Mouse (Mus musculus): ENCODE measurements around the gene C8g. TPM values are rescaled to one million over a fixed set of nuclear protein-coding genes. Genes with fewer than 3 reads are reported as not detected.

The C8g gene
- total and polyA plus RNA-seq, 3 experiments, result 2.3 to 5.1 TPM; not detected in 1

DNA sequence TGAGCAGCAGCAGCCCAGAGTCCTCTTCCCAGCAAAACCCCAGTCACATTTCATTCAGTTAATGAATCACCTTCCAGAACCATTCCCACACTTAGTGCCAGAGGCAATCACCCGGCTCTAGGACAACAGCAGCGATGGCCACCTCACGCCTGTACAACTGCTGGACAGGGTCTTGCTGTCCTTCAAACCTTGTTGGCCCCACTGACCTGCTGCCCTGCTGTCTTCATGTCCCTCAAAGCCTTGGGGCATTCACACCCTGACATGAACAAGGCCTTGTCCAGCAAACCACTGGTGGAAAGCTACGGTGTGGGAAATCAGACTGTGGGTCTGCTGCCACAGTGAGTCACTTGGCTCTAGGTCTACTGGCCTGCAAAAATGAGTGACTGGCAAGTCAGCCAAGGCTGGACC lies 39.0 kb upstream of the C8g start:
- H3K9ac ChIP-seq (ENCODE audit: control insufficient read depth, low read depth, low read length, poor library complexity, severe bottlenecking), result no peak overlapping the region
- TF ChIP-seq E2F4 (IDR thresholded peaks at IDR 0.05; ENCODE audit: borderline replicate concordance, low read depth, low read length), result no peak
- no peak for TF ChIP-seq ZC3H11A (IDR thresholded peaks at IDR 0.05; ENCODE audit: low read depth, low read length)
- no peak for TF ChIP-seq USF2 (IDR thresholded peaks at IDR 0.05; ENCODE audit: borderline replicate concordance in 1 of 2, insufficient read depth in 1 of 2, low read depth in 1 of 2, low read length in 2 of 2)
- TF ChIP-seq USF1 (IDR thresholded peaks at IDR 0.05; ENCODE audit: low read depth, low read length), result no peak
- no peak for TF ChIP-seq RCOR1 (IDR thresholded peaks at IDR 0.05; ENCODE audit: low read depth, low read length)
- H3K4me1 ChIP-seq (ENCODE audit: control insufficient read depth in 1 of 2, insufficient read depth in 2 of 2, low read length in 2 of 2), result peaks cover 0 to 3% of the 10 kb centered on the region in 2 experiments; a peak in 1 of 4 replicates
- peaks cover 20% of the 10 kb centered on the region for H3K79me2 ChIP-seq (ENCODE audit: control insufficient read depth, insufficient read depth, low read length, poor library complexity)
- H3K27me3 ChIP-seq (ENCODE audit: control insufficient read depth in 1 of 2, insufficient read depth in 2 of 2, low read length in 2 of 2), result no peaks in the 10 kb centered on the region
- no peak for DNase-seq (ENCODE audit: low read depth, low spot score)
- no peak overlapping the region for H3K4me3 ChIP-seq (ENCODE audit: control insufficient read depth in 1 of 2, insufficient read depth in 1 of 2, low read depth in 2 of 2, low read length in 2 of 2)
- H3K9me3 ChIP-seq (replicated peaks; ENCODE audit: insufficient read depth, low read length), result no peaks in the 10 kb centered on the region
- H3K27ac ChIP-seq (ENCODE audit: control insufficient read depth, low read depth, low read length), result no peak overlapping the region
- peaks cover 0 to 4% of the 10 kb centered on the region in 2 experiments; a peak in 2 of 4 replicates for H3K36me3 ChIP-seq (ENCODE audit: control insufficient read depth in 1 of 2, insufficient read depth in 2 of 2, low read length in 2 of 2)

DNA sequence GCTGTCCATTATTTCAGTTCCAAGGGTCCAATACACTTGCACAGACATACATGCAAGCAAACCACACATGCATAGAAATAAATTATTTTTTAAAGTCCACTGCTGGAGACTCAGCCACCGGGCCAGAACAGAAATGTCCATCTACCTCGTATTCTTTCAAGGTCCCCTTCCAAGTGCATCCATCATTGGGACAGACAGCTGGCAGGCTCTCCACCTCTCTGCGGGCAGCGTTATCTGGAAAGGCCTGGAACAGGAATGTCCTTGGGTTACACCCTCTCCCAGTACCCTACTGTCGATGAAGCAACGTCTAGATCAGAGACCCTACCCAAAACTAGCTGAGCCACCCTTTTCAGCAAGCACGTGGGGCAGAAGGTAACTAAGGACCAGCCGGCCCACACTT lies 35.0 kb upstream of the C8g start:
- TF ChIP-seq CHD2 (IDR thresholded peaks at IDR 0.05; ENCODE audit: low read length) (no peak), TCF12 (IDR thresholded peaks at IDR 0.05; ENCODE audit: low read depth, low read length) (no peak), GABPA (IDR thresholded peaks at IDR 0.05; ENCODE audit: low read depth, low read length) (no peak), BHLHE40 (IDR thresholded peaks at IDR 0.05; ENCODE audit: borderline replicate concordance, low read depth, low read length) (no peak), MAX (IDR thresholded peaks at IDR 0.05; ENCODE audit: low read length) (no peak), MYB (IDR thresholded peaks at IDR 0.05; ENCODE audit: low read depth, low read length) (no peak), MAZ (IDR thresholded peaks at IDR 0.05; ENCODE audit: low read depth, low read length) (no peak), NRF1 (IDR thresholded peaks at IDR 0.05; ENCODE audit: insufficient read depth, low read depth, low read length, poor library complexity, severe bottlenecking) (no peak)
- Histone ChIP-seq H3K27ac (ENCODE audit: control insufficient read depth, low read depth, low read length) (no peak overlapping the region), H3K27me3 (ENCODE audit: control insufficient read depth in 1 of 2, insufficient read depth in 2 of 2, low read length in 2 of 2) (no peaks in the 10 kb centered on the region), H3K9ac (ENCODE audit: control insufficient read depth, low read depth, low read length, poor library complexity, severe bottlenecking) (no peak overlapping the region), H3K9me3 (replicated peaks; ENCODE audit: insufficient read depth, low read length) (no peaks in the 10 kb centered on the region), H3K4me3 (ENCODE audit: control insufficient read depth in 1 of 2, insufficient read depth in 1 of 2, low read depth in 2 of 2, low read length in 2 of 2) (no peak overlapping the region), H3K36me3 (ENCODE audit: control insufficient read depth in 1 of 2, insufficient read depth in 2 of 2, low read length in 2 of 2) (peaks cover 3 to 14% of the 10 kb centered on the region in 2 experiments), H3K4me1 (ENCODE audit: control insufficient read depth in 1 of 2, insufficient read depth in 2 of 2, low read length in 2 of 2) (peaks cover 0 to 8% of the 10 kb centered on the region in 2 experiments; a peak in 3 of 4 replicates), H3K79me2 (ENCODE audit: control insufficient read depth, insufficient read depth, low read length, poor library complexity) (no peaks in the 10 kb centered on the region; the same call in 1 of the 2 replicates)
- no peak for DNase-seq (ENCODE audit: low read depth, low spot score)

DNA sequence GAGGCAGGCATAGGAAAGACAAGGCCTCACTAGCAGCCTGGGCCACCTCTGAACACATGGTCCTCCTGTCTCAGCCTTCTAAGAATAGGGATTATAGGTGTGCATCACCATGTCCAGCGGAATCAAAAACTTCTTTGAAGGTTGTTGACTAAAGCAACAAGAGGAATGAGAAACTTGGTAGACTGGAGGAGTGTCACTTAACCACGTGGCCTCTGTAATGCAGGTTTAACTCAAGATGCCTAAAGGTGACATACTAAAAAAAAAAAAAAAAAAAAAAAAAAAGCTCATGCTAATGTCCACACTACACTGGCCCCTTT lies 33.3 kb upstream of the C8g start:
- Histone ChIP-seq H3K4me3 (ENCODE audit: control insufficient read depth in 1 of 2, insufficient read depth in 1 of 2, low read depth in 2 of 2, low read length in 2 of 2) (no peak overlapping the region), H3K79me2 (ENCODE audit: control insufficient read depth, insufficient read depth, low read length, poor library complexity) (no peaks in the 10 kb centered on the region; the same call in 1 of the 2 replicates), H3K4me1 (ENCODE audit: control insufficient read depth in 1 of 2, insufficient read depth in 2 of 2, low read length in 2 of 2) (peaks cover 0 to 8% of the 10 kb centered on the region in 2 experiments; a peak in 3 of 4 replicates), H3K9ac (ENCODE audit: control insufficient read depth, low read depth, low read length, poor library complexity, severe bottlenecking) (no peak overlapping the region; the same call in 1 of the 2 replicates), H3K36me3 (ENCODE audit: control insufficient read depth in 1 of 2, insufficient read depth in 2 of 2, low read length in 2 of 2) (peaks cover 3 to 18% of the 10 kb centered on the region in 2 experiments), H3K27ac (ENCODE audit: control insufficient read depth, low read depth, low read length) (peak overlapping the region; percentile 55; the same call in 1 of the 2 replicates), H3K27me3 (ENCODE audit: control insufficient read depth in 1 of 2, insufficient read depth in 2 of 2, low read length in 2 of 2) (no peaks in the 10 kb centered on the region), H3K9me3 (replicated peaks; ENCODE audit: insufficient read depth, low read length) (no peaks in the 10 kb centered on the region)
- TF ChIP-seq ZNF384 (IDR thresholded peaks at IDR 0.05; ENCODE audit: low read depth, low read length) (no peak), MYB (IDR thresholded peaks at IDR 0.05; ENCODE audit: low read depth, low read length) (no peak), CTCF (IDR thresholded peaks at IDR 0.05 in 2 of 3, conservative IDR thresholded peaks at IDR 0.05 in 1 of 3; ENCODE audit: control insufficient read depth in 1 of 3, insufficient read depth in 1 of 3, low read depth in 2 of 3, low read length in 3 of 3, poor library complexity in 1 of 3, severe bottlenecking in 1 of 3) (no peak), POLR2AphosphoS2 (IDR thresholded peaks at IDR 0.05; ENCODE audit: low read length) (no peak)
- DNase-seq (ENCODE audit: low read depth, low spot score), result no peak

All from MEL (cell line).